Mouse (Mus musculus): ENCODE measurements at regions not wholly inside any gene's neighbourhood (a gene's known extent, or its start where the extent isn't known, plus 50 kb on each side); places are given as distances from the start of the nearest gene placed in this dataset.
"Not testable (repeated sequence)": the region's sequence is repeated elsewhere in the genome, so short reads cannot be mapped to it uniquely, and the experiment has no call there.

- no peaks in the 10 kb centered on the region for H3K27me3 ChIP-seq (ENCODE audit: insufficient read depth, low read length)
- no peak for ATAC-seq
- no peak overlapping the region for H3K4me2 ChIP-seq (ENCODE audit: low read depth, low read length)
- no peak for DNase-seq
- no peak for TF ChIP-seq CTCF (IDR thresholded peaks at IDR 0.05; ENCODE audit: low read depth)
- TF ChIP-seq EP300 (IDR thresholded peaks at IDR 0.05; ENCODE audit: low read depth): no peak
- no peaks in the 10 kb centered on the region for H3K4me1 ChIP-seq (ENCODE audit: insufficient read depth)
- no peak overlapping the region for H3K27ac ChIP-seq (ENCODE audit: low read depth)
- 62% methylated on average over 2 of the region's 2 CpGs for WGBS (ENCODE audit: insufficient replicate concordance)
- H3K9me3 ChIP-seq (ENCODE audit: low read length): no peaks in the 10 kb centered on the region
- H3K9ac ChIP-seq (replicated peaks): no peak overlapping the region
- H3K36me3 ChIP-seq (replicated peaks; ENCODE audit: insufficient read depth, low read length): no peaks in the 10 kb centered on the region
- no peak overlapping the region for H3K4me3 ChIP-seq (ENCODE audit: low read depth, low read length)
These were observed 291.5 kb downstream of the Dysf start for GRCm38 (mm10) chr6:84299936-84300335.

GRCm38 (mm10) chr6:84299146-84299545 is 290.8 kb downstream of the Dysf start:
- ATAC-seq (no peak), DNase-seq (no peak)
- H3K4me2 ChIP-seq (ENCODE audit: low read depth, low read length): no peak overlapping the region
- H3K4me1 ChIP-seq (ENCODE audit: insufficient read depth): no peaks in the 10 kb centered on the region
- TF ChIP-seq EP300 (IDR thresholded peaks at IDR 0.05; ENCODE audit: low read depth): no peak
- TF ChIP-seq CTCF (IDR thresholded peaks at IDR 0.05; ENCODE audit: low read depth): no peak
- H3K9me3 ChIP-seq (ENCODE audit: low read length): no peaks in the 10 kb centered on the region
- no peaks in the 10 kb centered on the region for H3K27me3 ChIP-seq (ENCODE audit: insufficient read depth, low read length)
- H3K9ac ChIP-seq (replicated peaks): no peak overlapping the region
- no peak overlapping the region for H3K4me3 ChIP-seq (ENCODE audit: low read depth, low read length)
- H3K27ac ChIP-seq (ENCODE audit: low read depth): no peak overlapping the region
- H3K36me3 ChIP-seq (replicated peaks; ENCODE audit: insufficient read depth, low read length): no peaks in the 10 kb centered on the region

- not testable (repeated sequence) for H3K4me1 ChIP-seq (ENCODE audit: insufficient read depth); H3K9ac ChIP-seq (replicated peaks); H3K4me3 ChIP-seq (ENCODE audit: low read depth, low read length); ATAC-seq; H3K4me2 ChIP-seq (ENCODE audit: low read depth, low read length); H3K27ac ChIP-seq (ENCODE audit: low read depth); H3K27me3 ChIP-seq (ENCODE audit: insufficient read depth, low read length); DNase-seq; H3K36me3 ChIP-seq (replicated peaks; ENCODE audit: insufficient read depth, low read length); H3K9me3 ChIP-seq (ENCODE audit: low read length)
These were observed 265.5 kb downstream of the Dysf start for GRCm38 (mm10) chr6:84273907-84274306.

GRCm38 (mm10) chr6:84272520-84273311 is 264.3 kb downstream of the Dysf start:
- no peak overlapping the region for H3K4me2 ChIP-seq (ENCODE audit: low read depth, low read length)
- TF ChIP-seq EP300 (IDR thresholded peaks at IDR 0.05; ENCODE audit: low read depth) (no peak), CTCF (IDR thresholded peaks at IDR 0.05; ENCODE audit: low read depth) (no peak)
- H3K27me3 ChIP-seq (ENCODE audit: insufficient read depth, low read length): no peaks in the 10 kb centered on the region; the same call in 1 of the 2 replicates
- no peak overlapping the region for H3K27ac ChIP-seq (ENCODE audit: low read depth)
- H3K4me1 ChIP-seq (ENCODE audit: insufficient read depth): peaks cover 4% of the 10 kb centered on the region; the same call in 1 of the 2 replicates
- DNase-seq: no peak
- H3K36me3 ChIP-seq (replicated peaks; ENCODE audit: insufficient read depth, low read length): no peaks in the 10 kb centered on the region
- H3K9ac ChIP-seq (replicated peaks): no peak overlapping the region
- no peaks in the 10 kb centered on the region for H3K9me3 ChIP-seq (ENCODE audit: low read length)
- 73% methylated on average over 6 of the region's 6 CpGs for WGBS (ENCODE audit: insufficient replicate concordance)
- H3K4me3 ChIP-seq (ENCODE audit: low read depth, low read length): no peak overlapping the region
- ATAC-seq: no peak

- WGBS (ENCODE audit: insufficient replicate concordance): 68% methylated on average over 6 of the region's 6 CpGs
- ATAC-seq: no peak
- no peaks in the 10 kb centered on the region for H3K9me3 ChIP-seq (ENCODE audit: low read length)
These were observed 263.6 kb downstream of the Dysf start for GRCm38 (mm10) chr6:84271966-84272365.

GRCm38 (mm10) chr6:84271441-84271840 is 263.1 kb downstream of the Dysf start:
- DNase-seq (no peak), ATAC-seq (no peak)
- Histone ChIP-seq H3K36me3 (replicated peaks; ENCODE audit: insufficient read depth, low read length) (no peaks in the 10 kb centered on the region), H3K27ac (ENCODE audit: low read depth) (no peak overlapping the region), H3K27me3 (ENCODE audit: insufficient read depth, low read length) (no peaks in the 10 kb centered on the region; the same call in 1 of the 2 replicates), H3K4me2 (ENCODE audit: low read depth, low read length) (no peak overlapping the region), H3K4me3 (ENCODE audit: low read depth, low read length) (no peak overlapping the region), H3K9ac (replicated peaks) (no peak overlapping the region), H3K4me1 (ENCODE audit: insufficient read depth) (peaks cover 4% of the 10 kb centered on the region; the same call in 1 of the 2 replicates), H3K9me3 (ENCODE audit: low read length) (no peaks in the 10 kb centered on the region)
- 65% methylated on average over 3 of the region's 3 CpGs for WGBS (ENCODE audit: insufficient replicate concordance)
- no peak for TF ChIP-seq CTCF (IDR thresholded peaks at IDR 0.05; ENCODE audit: low read depth)

More at GRCm38 (mm10) chr6:84271966-84272365, 263.6 kb downstream of the Dysf start:
- H3K27me3 ChIP-seq (ENCODE audit: insufficient read depth, low read length): no peaks in the 10 kb centered on the region; the same call in 1 of the 2 replicates
- H3K9ac ChIP-seq (replicated peaks): no peak overlapping the region
- TF ChIP-seq EP300 (IDR thresholded peaks at IDR 0.05; ENCODE audit: low read depth) (no peak), CTCF (IDR thresholded peaks at IDR 0.05; ENCODE audit: low read depth) (no peak)
- H3K4me1 ChIP-seq (ENCODE audit: insufficient read depth): peaks cover 4% of the 10 kb centered on the region; the same call in 1 of the 2 replicates
- H3K4me3 ChIP-seq (ENCODE audit: low read depth, low read length): no peak overlapping the region
- no peak for DNase-seq
- no peak overlapping the region for H3K27ac ChIP-seq (ENCODE audit: low read depth)
- H3K36me3 ChIP-seq (replicated peaks; ENCODE audit: insufficient read depth, low read length): no peaks in the 10 kb centered on the region
- no peak overlapping the region for H3K4me2 ChIP-seq (ENCODE audit: low read depth, low read length)
